Comparison of ENCODE assay signal across 8 mouse cellular contexts in genomic region chr5:145190373-145190772, GRCm38 (mm10). TPM values are rescaled to one million over a fixed set of nuclear protein-coding genes. Genes with fewer than 3 reads are reported as not detected.
DNase-seq lines count a peak whose midpoint lies in the region; ATAC-seq lines count a peak whose summit lies in the region.

No protein-coding gene starts in this region.

- no peak overlapping the region for H3K27ac ChIP-seq in kidney, embryonic 15.5 days
- H3K27ac ChIP-seq in hindbrain, embryonic 16.5 days (ENCODE audit: low read depth, low read length), result no peak overlapping the region
- H3K27ac ChIP-seq in midbrain, embryonic 14.5 days (replicated peaks; ENCODE audit: low read depth, low read length), result no peak overlapping the region

- peak overlapping the region; percentile 92 for H3K9ac ChIP-seq in kidney, embryonic 15.5 days
- H3K9ac ChIP-seq in hindbrain, embryonic 16.5 days (ENCODE audit: low read depth, low read length), result peak overlapping the region; percentile 76
- peak overlapping the region; percentile 82 for H3K9ac ChIP-seq in midbrain, embryonic 14.5 days (replicated peaks; ENCODE audit: low read length)

- intact Hi-C loops in gastrocnemius, postnatal 14 days (cut with DNase I; ENCODE audit: low total_unique reads), result no loop called here

- peaks cover 20% of the 10 kb centered on the region for H3K4me1 ChIP-seq in kidney, embryonic 15.5 days
- H3K4me1 ChIP-seq in hindbrain, embryonic 16.5 days (ENCODE audit: control insufficient read depth, insufficient read depth, low read depth, low read length), result peaks cover 19% of the 10 kb centered on the region
- H3K4me1 ChIP-seq in midbrain, embryonic 14.5 days (ENCODE audit: control insufficient read depth, insufficient read depth, low read length), result peaks cover 15% of the 10 kb centered on the region

- WGBS in kidney, embryonic 15.5 days, result 43% methylated on average over 5 of the region's 5 CpGs
- 57% methylated on average over 5 of the region's 5 CpGs for WGBS in hindbrain, embryonic 16.5 days
- 68% methylated on average over 5 of the region's 5 CpGs for WGBS in midbrain, embryonic 14.5 days

- H3K9me3 ChIP-seq in kidney, embryonic 15.5 days (replicated peaks), result no peaks in the 10 kb centered on the region
- H3K9me3 ChIP-seq in hindbrain, embryonic 16.5 days (ENCODE audit: control insufficient read depth, low read length), result no peaks in the 10 kb centered on the region
- no peaks in the 10 kb centered on the region for H3K9me3 ChIP-seq in midbrain, embryonic 14.5 days (ENCODE audit: control insufficient read depth, low read length)

- no peak for DNase-seq in kidney, adult 9 months
- peak; percentile 48 for DNase-seq in c-Kit-positive CD71-positive TER-119-negative erythroid progenitor cells, embryonic 14.5 days (ENCODE audit: low read depth)
- no peak for DNase-seq in midbrain, embryonic 14.5 days
- no peak for DNase-seq in layer of hippocampus, adult 8-10 months (ENCODE audit: low spot score in 2 of 2)
- no peak for DNase-seq in gastrocnemius, postnatal 14 days
- DNase-seq in kidney, adult 18-20 months, result no peak

- peaks cover 58% of the 10 kb centered on the region for H3K36me3 ChIP-seq in kidney, embryonic 15.5 days
- H3K36me3 ChIP-seq in hindbrain, embryonic 16.5 days (ENCODE audit: control insufficient read depth, insufficient read depth, low read length), result peaks cover 32% of the 10 kb centered on the region
- peaks cover 40% of the 10 kb centered on the region for H3K36me3 ChIP-seq in midbrain, embryonic 14.5 days (ENCODE audit: control insufficient read depth, insufficient read depth, low read length)

- H3K4me2 ChIP-seq in kidney, embryonic 15.5 days, result peak overlapping the region; percentile 73
- peak overlapping the region; percentile 90 for H3K4me2 ChIP-seq in hindbrain, embryonic 16.5 days (ENCODE audit: low read length)
- peak overlapping the region; percentile 88 for H3K4me2 ChIP-seq in midbrain, embryonic 14.5 days (ENCODE audit: low read length)

- H3K27me3 ChIP-seq in kidney, embryonic 15.5 days, result no peaks in the 10 kb centered on the region
- no peaks in the 10 kb centered on the region for H3K27me3 ChIP-seq in hindbrain, embryonic 16.5 days (replicated peaks; ENCODE audit: control insufficient read depth, insufficient read depth, low read length)
- no peaks in the 10 kb centered on the region for H3K27me3 ChIP-seq in midbrain, embryonic 14.5 days (ENCODE audit: control insufficient read depth, insufficient read depth, low read length)

- H3K4me3 ChIP-seq in kidney, embryonic 15.5 days (replicated peaks), result peak overlapping the region; percentile 81
- peak overlapping the region; percentile 77 for H3K4me3 ChIP-seq in hindbrain, embryonic 16.5 days (ENCODE audit: low read length)
- H3K4me3 ChIP-seq in midbrain, embryonic 14.5 days (replicated peaks; ENCODE audit: low read depth, low read length), result peak overlapping the region; percentile 88

- no peak for ATAC-seq in kidney, embryonic 15.5 days (replicated peaks; ENCODE audit: low FRiP score)
- ATAC-seq in hindbrain, embryonic 16.5 days, result peak; percentile 4; the same call in 1 of the 2 replicates
- no peak for ATAC-seq in midbrain, embryonic 14.5 days (ENCODE audit: low FRiP score, low TSS enrichment)

RNA-seq across cellular contexts. Expression of gene Atp5j2, which starts 1.5 kb away (rescaled TPM):
- 744 and 779 TPM in 2 replicates for polyA plus RNA-seq in kidney, embryonic 15.5 days (2015; fragmentation: Nextera tagmentation; extraction: Ambion mirVana)
- polyA plus RNA-seq in hindbrain, embryonic 16.5 days (2015; fragmentation: Nextera tagmentation; extraction: Ambion mirVana), result 673 and 743 TPM in 2 replicates
- 477 and 644 TPM in 2 replicates for polyA plus RNA-seq in midbrain, embryonic 14.5 days (2014; fragmentation: Nextera tagmentation; extraction: Ambion mirVana)
- total RNA-seq in layer of hippocampus, adult 8-10 months (2022), result 100 to 1,000 TPM; 217 to 378 (median 300) TPM
- total RNA-seq in gastrocnemius, postnatal 14 days (2021), result 100 to 1,000 TPM; 553 to 667 TPM

RNA-seq across cellular contexts. Expression of gene Zkscan14, which starts 11.3 kb away (rescaled TPM):
- 8.1 and 9.9 TPM in 2 replicates for polyA plus RNA-seq in kidney, embryonic 15.5 days (2015; fragmentation: Nextera tagmentation; extraction: Ambion mirVana)
- polyA plus RNA-seq in hindbrain, embryonic 16.5 days (2015; fragmentation: Nextera tagmentation; extraction: Ambion mirVana), result 13.1 and 14.1 TPM in 2 replicates
- 13.9 and 16.4 TPM in 2 replicates for polyA plus RNA-seq in midbrain, embryonic 14.5 days (2014; fragmentation: Nextera tagmentation; extraction: Ambion mirVana)
- total RNA-seq in layer of hippocampus, adult 8-10 months (2022), result 10 to 100 TPM; 11.9 to 14.0 (median 12.9) TPM
- total RNA-seq in gastrocnemius, postnatal 14 days (2021), result 1 to 10 TPM; 7.5 to 8.1 TPM

RNA-seq across cellular contexts. Expression of gene Zkscan5, which starts 14.0 kb away (rescaled TPM):
- polyA plus RNA-seq in kidney, embryonic 15.5 days (2015; fragmentation: Nextera tagmentation; extraction: Ambion mirVana), result 14.1 and 14.4 TPM in 2 replicates
- 13.7 and 14.5 TPM in 2 replicates for polyA plus RNA-seq in hindbrain, embryonic 16.5 days (2015; fragmentation: Nextera tagmentation; extraction: Ambion mirVana)
- 13.5 and 17.9 TPM in 2 replicates for polyA plus RNA-seq in midbrain, embryonic 14.5 days (2014; fragmentation: Nextera tagmentation; extraction: Ambion mirVana)
- total RNA-seq in layer of hippocampus, adult 8-10 months (2022), result 10 to 100 TPM; 10.2 to 12.4 (median 10.6) TPM
- 1 to 10 TPM; 7.8 to 8.2 TPM for total RNA-seq in gastrocnemius, postnatal 14 days (2021)

RNA-seq across cellular contexts. Expression of gene Cpsf4, which starts 23.4 kb away (rescaled TPM):
- 52.0 and 57.6 TPM in 2 replicates for polyA plus RNA-seq in kidney, embryonic 15.5 days (2015; fragmentation: Nextera tagmentation; extraction: Ambion mirVana)
- polyA plus RNA-seq in hindbrain, embryonic 16.5 days (2015; fragmentation: Nextera tagmentation; extraction: Ambion mirVana), result 45.4 and 47.4 TPM in 2 replicates
- 29.1 and 35.1 TPM in 2 replicates for polyA plus RNA-seq in midbrain, embryonic 14.5 days (2014; fragmentation: Nextera tagmentation; extraction: Ambion mirVana)
- 10 to 100 TPM; 24.9 to 30.7 (median 25.6) TPM for total RNA-seq in layer of hippocampus, adult 8-10 months (2022)
- total RNA-seq in gastrocnemius, postnatal 14 days (2021), result 1 to 10 TPM; 7.1 to 8.8 TPM

RNA-seq across cellular contexts. Expression of gene Ptcd1, which starts 23.5 kb away (rescaled TPM):
- polyA plus RNA-seq in kidney, embryonic 15.5 days (2015; fragmentation: Nextera tagmentation; extraction: Ambion mirVana), result 16.9 and 17.4 TPM in 2 replicates
- polyA plus RNA-seq in hindbrain, embryonic 16.5 days (2015; fragmentation: Nextera tagmentation; extraction: Ambion mirVana), result 19.6 and 22.4 TPM in 2 replicates
- polyA plus RNA-seq in midbrain, embryonic 14.5 days (2014; fragmentation: Nextera tagmentation; extraction: Ambion mirVana), result 20.2 and 22.3 TPM in 2 replicates
- total RNA-seq in layer of hippocampus, adult 8-10 months (2022), result 10 to 100 TPM; 19.1 to 28.7 (median 24.0) TPM
- total RNA-seq in gastrocnemius, postnatal 14 days (2021), result 1 to 10 TPM; 9.7 to 9.8 TPM
